Mouse (Mus musculus) heart, postnatal 14 days (tissue): ENCODE results near the gene Lsr. TPM values are rescaled to one million over a fixed set of nuclear protein-coding genes. Genes with fewer than 3 reads are reported as not detected.

Source experiments
- DNase-seq, 2 experiments: peaks; one replicate each; pipeline ENCODE4 v3.0.0; 2021 to 2022
- intact Hi-C: fragments of 180-260 bp; cut with DNase I; formaldehyde crosslinking; loops from one replicate; pipeline ENCODE4 v1.15.1; 2025
- long read RNA-seq, 2 experiments: library from polyadenylated mRNA; stranded (forward); transcript quantifications; one replicate each; pipeline ENCODE4 v2.0.0; 2021
- total RNA-seq, 2 experiments: library from RNA; stranded (reverse); gene quantifications; 2 replicates each; pipeline ENCODE4 v1.2.3; 2021

Gene Lsr
- total RNA-seq = 1 to 10 TPM; 4.2 to 5.0 TPM
- long read RNA-seq, experiment 1, transcript Lsr-203 (9 exons, 2,071 nt) = major isoform, 5 of 11 reads
- long read RNA-seq, experiment 1, partial matches to known transcripts = 1 of 11 reads
- long read RNA-seq, experiment 1, other reads (novel, unspliced or antisense) = 3 of 11 reads
- long read RNA-seq, experiment 2, partial matches to known transcripts = 1 of 29 reads
- long read RNA-seq, experiment 2, other reads (novel, unspliced or antisense) = 22 of 29 reads

GRCm38 (mm10) chr7:30973251-30973500 lies at the start of gene Lsr:
Gene Lsr, minus strand, starts transcription at chr7:30973464.
- no peak for DNase-seq
- intact Hi-C loops = loop anchor here (2.0 to 10.0 kb wide), 3 partner anchors 72 to 241 kb away; partner anchors contain the start of gene Fxyd5

GRCm38 (mm10) chr7:31017104-31017901 lies 44.0 kb upstream of the Lsr start:
- intact Hi-C loops = no loop called here
- peak; percentile 22 to 36 for DNase-seq

- DNase-seq = no peak
- intact Hi-C loops = no loop called here
Observed at GRCm38 (mm10) chr7:31012971-31013370, 39.7 kb upstream of the Lsr start.

GRCm38 (mm10) chr7:31008889-31009288 lies 35.6 kb upstream of the Lsr start:
- no peak for DNase-seq
- intact Hi-C loops = loop anchor here (5.0 kb wide), 1 partner anchor 33 kb away; the partner anchor contains the start of gene Fxyd5

GRCm38 (mm10) chr7:31008175-31008574 lies 34.9 kb upstream of the Lsr start:
- intact Hi-C loops = loop anchor here (5.0 kb wide), 1 partner anchor 34 kb away; the partner anchor contains the start of gene Fxyd5
- peak; percentile 9 to 12 for DNase-seq

- intact Hi-C loops = loop anchor here (5.0 kb wide), 1 partner anchor 35 kb away; the partner anchor contains the start of gene Fxyd5
- no peak for DNase-seq
Observed at GRCm38 (mm10) chr7:31007775-31008174, 34.5 kb upstream of the Lsr start.

- peak in 1 of 2 experiments; percentile 34 for DNase-seq
- intact Hi-C loops = no loop called here
Observed at GRCm38 (mm10) chr7:31002650-31003049, 29.4 kb upstream of the Lsr start.

- intact Hi-C loops = no loop called here
- DNase-seq = peak; percentile 69 to 82
Observed at GRCm38 (mm10) chr7:31000505-31001020, 27.3 kb upstream of the Lsr start.

- DNase-seq = no peak
- intact Hi-C loops = no loop called here
Observed at GRCm38 (mm10) chr7:30996491-30996890, 23.2 kb upstream of the Lsr start.

GRCm38 (mm10) chr7:30993986-30994385 lies 20.7 kb upstream of the Lsr start:
- no peak for DNase-seq
- intact Hi-C loops = no loop called here

- no peak for DNase-seq
- intact Hi-C loops = no loop called here
Observed at GRCm38 (mm10) chr7:30992148-30992547, 18.9 kb upstream of the Lsr start.

GRCm38 (mm10) chr7:30988519-30989162 lies 15.4 kb upstream of the Lsr start:
- intact Hi-C loops = no loop called here
- DNase-seq = no peak

GRCm38 (mm10) chr7:30985357-30985756 lies 12.1 kb upstream of the Lsr start:
- no peak for DNase-seq
- intact Hi-C loops = no loop called here

- no peak for DNase-seq
- intact Hi-C loops = no loop called here
Observed at GRCm38 (mm10) chr7:30981703-30982102, 8.4 kb upstream of the Lsr start.

- peak; percentile 90 to 92 for DNase-seq
- intact Hi-C loops = loop anchor here (2.0 to 10.0 kb wide), 3 partner anchors 71 to 241 kb away; partner anchors contain the start of gene Fxyd5
Observed at GRCm38 (mm10) chr7:30973501-30974289, 431 bp upstream of the Lsr start, which contains the start of gene Fam187b. Gene Fam187b, plus strand, starts transcription at chr7:30973790.

GRCm38 (mm10) chr7:30972426-30973250 lies 626 bp downstream of the Lsr start:
- intact Hi-C loops = loop anchor here (2.0 to 10.0 kb wide), 3 partner anchors 72 to 240 kb away; partner anchors contain the start of gene Fxyd5
- DNase-seq = no peak

GRCm38 (mm10) chr7:30971901-30972300 lies 1.4 kb downstream of the Lsr start:
- intact Hi-C loops = loop anchor here (2.0 to 10.0 kb wide), 3 partner anchors 73 to 240 kb away; partner anchors contain the start of gene Fxyd5
- no peak for DNase-seq

- intact Hi-C loops = no loop called here
- DNase-seq = no peak
Observed at GRCm38 (mm10) chr7:30969174-30969573, 4.1 kb downstream of the Lsr start.

- intact Hi-C loops = no loop called here
- DNase-seq = no peak
Observed at GRCm38 (mm10) chr7:30968611-30969010, 4.7 kb downstream of the Lsr start.
